Mouse (Mus musculus): ENCODE measurements around the gene Slc22a6. TPM values are rescaled to one million over a fixed set of nuclear protein-coding genes. Genes with fewer than 3 reads are reported as not detected.

Gene Slc22a6
- total RNA-seq, 2 experiments from 2014 or later = 0.20 to 7.5 TPM

DNA sequence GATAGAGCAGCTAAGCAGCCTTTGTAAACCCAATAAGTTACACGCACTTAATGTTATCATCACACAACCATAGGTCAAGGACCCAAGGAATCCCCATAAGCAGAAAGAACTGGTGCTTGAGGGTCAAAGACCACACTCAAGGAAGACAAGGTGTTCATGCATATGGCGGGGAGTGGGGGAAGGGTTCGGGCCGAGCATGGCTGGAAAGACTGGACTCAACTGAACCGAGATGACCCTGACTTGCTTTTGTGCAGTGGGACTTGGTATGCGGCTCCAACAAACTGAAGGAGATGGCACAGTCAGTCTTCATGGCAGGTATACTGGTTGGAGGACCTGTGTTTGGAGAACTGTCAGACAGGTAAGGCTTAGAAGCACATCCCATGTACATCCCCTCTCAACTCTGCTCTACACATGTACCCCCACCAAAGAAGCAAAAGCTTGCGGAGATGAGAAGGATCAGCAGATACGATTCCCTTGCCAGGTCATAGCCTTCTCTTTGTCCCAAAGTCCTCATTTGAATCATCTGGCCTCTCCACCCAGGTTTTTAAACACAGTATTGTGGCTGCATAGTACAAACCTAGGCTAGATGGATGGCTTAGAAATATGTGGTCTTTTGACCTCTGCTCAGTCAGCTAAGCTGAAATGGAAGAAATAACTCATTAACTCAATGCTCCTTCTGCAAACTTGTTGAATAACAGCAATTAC is 13.2 kb upstream of the Slc22a6 start:
- no peak for DNase-seq (ENCODE audit: low spot score in 2 of 2)

GRCm38 (mm10) chr19:8605241-8605558 is 12.6 kb upstream of the Slc22a6 start:
- no peak for DNase-seq (ENCODE audit: low spot score in 2 of 2)

DNA sequence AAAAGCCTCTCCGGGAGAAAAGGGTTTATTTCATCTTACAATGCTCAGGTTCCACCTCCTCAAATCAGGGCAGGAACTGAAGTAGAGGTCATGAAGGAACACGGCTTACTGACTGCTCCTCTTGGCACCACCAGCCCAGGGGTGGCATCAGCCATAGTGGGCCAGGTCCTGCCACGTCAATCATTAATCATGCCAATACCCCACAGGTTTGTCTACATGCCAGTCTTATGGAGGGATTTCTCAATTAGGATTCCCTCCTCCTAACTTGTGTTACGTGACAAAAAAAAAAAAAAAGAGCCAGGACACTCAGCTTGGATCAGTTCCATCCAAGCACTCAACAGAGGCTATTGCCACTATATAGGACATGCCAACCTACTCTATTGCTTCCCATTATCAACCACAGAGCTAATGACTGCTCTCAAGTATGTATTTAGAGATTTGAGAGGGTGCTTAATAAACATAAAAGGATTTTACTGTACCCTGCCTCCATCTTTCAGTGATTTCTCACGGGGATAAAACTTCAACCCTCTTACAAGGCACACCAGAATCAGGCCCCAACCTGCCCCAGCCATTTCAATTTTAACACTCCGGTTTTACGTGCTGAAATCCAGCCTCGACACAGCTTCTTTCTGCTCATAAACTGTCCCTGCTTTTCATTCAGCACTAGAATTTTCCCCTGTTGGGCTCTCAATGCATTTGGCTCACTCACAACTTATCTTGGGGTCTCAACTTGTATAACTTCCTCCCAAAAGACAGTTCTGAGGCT is 6.3 kb upstream of the Slc22a6 start:
- no peak for DNase-seq (ENCODE audit: low spot score in 2 of 2)

DNA sequence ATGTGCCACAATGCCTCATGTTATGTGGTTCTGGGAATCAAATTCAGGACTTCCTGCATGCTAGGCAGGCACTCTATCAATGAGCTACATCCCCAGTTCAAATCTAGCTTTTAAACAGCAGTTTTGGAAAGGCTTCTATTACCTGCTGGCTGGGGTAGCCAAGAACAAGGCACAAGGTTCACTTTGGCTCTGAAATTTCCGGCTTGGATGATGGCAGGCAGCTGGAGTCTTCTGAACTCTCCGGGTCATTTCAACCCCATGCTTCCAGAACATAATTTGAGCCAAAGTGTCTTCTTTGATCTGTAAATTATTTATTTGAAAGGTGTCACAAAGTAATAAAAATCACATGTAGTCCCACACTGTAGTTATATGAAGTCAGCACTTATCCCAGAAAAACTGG is 4.7 kb upstream of the Slc22a6 start:
- no peak for DNase-seq (ENCODE audit: low spot score in 2 of 2)

GRCm38 (mm10) chr19:8614343-8614742 is 3.5 kb upstream of the Slc22a6 start:
- no peak for DNase-seq (ENCODE audit: low spot score in 2 of 2)

GRCm38 (mm10) chr19:8616314-8616713 is 1.5 kb upstream of the Slc22a6 start:
- no peak for DNase-seq (ENCODE audit: low spot score in 2 of 2)

DNA sequence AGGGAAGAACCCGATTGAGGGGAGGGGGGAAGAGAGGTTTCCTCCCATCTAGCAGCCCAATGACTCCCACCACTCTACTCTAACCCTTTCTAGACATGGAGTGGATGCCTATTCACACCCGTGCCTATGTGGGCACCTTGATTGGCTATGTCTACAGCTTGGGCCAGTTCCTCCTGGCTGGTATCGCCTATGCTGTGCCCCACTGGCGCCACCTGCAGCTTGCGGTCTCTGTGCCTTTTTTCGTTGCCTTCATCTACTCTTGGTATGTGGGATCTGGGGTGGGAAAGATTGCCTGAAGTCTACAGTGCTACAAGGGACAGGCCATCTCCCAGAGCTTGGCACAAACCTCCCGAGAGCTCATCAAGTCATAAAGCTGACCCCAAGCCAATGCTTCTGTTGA is 3.3 kb downstream of the Slc22a6 start:
- DNase-seq (ENCODE audit: low spot score in 2 of 2) = no peak

GRCm38 (mm10) chr19:8630249-8630648 is 12.4 kb downstream of the Slc22a6 start:
- DNase-seq (ENCODE audit: low spot score in 2 of 2) = no peak

DNA sequence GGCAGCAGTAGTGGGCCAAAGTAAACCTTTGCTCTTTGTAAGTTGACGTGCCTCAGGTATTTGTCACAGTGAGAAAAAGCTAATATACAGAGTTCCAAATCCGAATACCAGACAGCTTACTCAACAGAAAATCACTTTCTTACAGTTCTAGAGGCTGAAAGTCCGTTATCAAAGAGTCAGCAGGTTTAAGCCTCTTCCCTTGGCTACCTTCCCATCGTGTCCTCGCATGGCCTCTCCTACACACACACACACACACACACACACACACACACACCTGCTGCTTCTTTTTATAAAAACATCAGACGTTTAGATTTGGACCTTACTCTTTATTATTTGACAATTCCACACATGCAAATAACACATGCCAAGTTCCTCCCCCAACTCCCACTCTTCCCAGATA is 13.0 kb downstream of the Slc22a6 start:
- DNase-seq (ENCODE audit: low spot score in 2 of 2) = no peak

DNA sequence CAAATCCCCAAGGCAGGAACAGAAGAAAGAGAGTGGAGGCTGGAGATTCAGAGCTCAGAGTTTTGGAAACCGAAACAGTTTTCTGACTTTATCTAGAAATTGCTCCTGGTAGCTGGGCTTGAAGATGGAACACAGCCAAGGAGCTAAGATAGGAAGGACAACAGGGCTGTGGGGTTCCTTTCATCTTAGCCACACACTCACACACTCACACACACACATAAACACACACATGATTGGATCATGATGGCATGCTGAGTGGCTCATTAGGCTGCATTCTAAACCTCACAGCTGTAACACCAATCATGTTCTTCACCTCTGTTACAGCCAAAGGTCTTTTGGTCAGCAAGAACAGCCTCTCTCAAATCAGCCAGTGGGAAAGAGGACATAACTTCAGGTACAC is 14.2 kb downstream of the Slc22a6 start:
- no peak for DNase-seq (ENCODE audit: low spot score in 2 of 2)

DNA sequence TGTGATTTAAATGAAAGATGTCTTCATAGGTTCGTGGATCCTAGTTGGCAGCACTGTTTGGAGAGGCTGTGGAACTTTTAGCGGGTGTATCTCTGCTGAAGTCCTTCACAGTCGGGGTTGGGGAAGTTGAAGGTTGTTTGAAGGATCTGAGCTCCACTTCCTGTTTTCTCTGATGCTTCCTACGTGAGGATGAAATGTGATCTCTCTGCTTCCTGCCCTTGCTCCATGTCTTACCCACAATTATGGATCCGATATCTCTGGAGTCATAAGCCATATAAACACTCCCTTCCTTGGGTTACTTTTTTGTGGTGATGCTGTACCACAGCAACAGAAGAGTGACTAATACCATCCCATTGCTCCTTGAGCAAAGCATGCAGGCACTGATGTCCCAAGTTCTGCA is 24.2 kb downstream of the Slc22a6 start:
- no peak for DNase-seq (ENCODE audit: low spot score in 2 of 2)

GRCm38 (mm10) chr19:8646393-8646792 is 28.6 kb downstream of the Slc22a6 start:
- no peak for DNase-seq (ENCODE audit: low spot score in 2 of 2)

GRCm38 (mm10) chr19:8655833-8656232 is 38.0 kb downstream of the Slc22a6 start:
- DNase-seq (ENCODE audit: low spot score in 2 of 2) = no peak

DNA sequence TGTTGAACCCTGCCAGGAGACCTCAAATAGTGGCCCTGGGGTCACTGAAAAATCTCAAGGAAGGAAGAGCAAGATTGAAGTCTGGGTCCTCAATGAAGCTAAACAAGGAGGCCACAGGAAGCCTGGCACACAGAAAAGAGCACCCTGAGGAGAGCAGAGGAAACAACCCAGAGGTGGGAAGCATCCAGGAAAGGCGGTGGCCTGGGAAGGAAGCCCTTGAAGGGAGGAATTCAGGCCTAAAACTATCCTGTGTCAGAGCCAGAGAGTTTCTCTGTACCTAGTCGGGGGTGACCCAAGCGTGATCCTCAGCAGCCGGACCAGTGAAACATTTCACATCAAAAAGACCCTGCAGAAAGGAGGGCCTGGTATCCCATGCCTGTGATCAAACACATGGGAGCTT is 38.5 kb downstream of the Slc22a6 start:
- no peak for DNase-seq (ENCODE audit: low spot score in 2 of 2)

DNA sequence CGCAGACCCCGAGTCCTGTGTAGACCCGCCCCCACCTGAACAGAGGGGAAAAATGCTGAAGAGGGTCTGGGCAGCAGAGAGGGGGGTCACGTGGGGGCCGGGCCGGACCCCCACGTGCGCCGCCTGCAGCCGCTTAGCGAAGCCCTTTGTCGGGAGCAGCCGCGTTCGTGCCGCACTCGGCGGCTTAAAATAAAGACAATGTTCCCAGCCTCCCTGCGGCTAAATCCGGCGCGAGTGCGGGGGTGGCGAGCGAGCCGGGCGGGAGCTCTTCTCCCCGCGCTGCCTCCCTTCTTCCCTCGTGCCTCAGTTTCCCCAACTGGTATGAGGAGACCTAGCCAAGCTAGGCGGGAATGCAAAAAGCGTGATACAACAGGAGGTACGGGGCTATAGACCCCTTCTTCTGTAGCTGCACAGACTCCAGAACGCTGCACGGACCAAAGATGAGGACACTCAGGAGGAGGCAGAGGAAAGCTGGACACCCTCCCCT is 44.0 kb downstream of the Slc22a6 start:
- no peak for DNase-seq (ENCODE audit: low spot score in 2 of 2)

GRCm38 (mm10) chr19:8662337-8662736 is 44.5 kb downstream of the Slc22a6 start:
- DNase-seq (ENCODE audit: low spot score in 2 of 2) = peak in 1 of 2 experiments; percentile 29

- DNase-seq (ENCODE audit: low spot score in 2 of 2) = no peak
Observed at GRCm38 (mm10) chr19:8663360-8663839, 45.6 kb downstream of the Slc22a6 start, which contains the start of gene Chrm1. Gene Chrm1 (plus strand): TSS chr19:8663789.

- DNase-seq (ENCODE audit: low spot score in 2 of 2) = no peak
Observed at GRCm38 (mm10) chr19:8663911-8664421, 46.1 kb downstream of the Slc22a6 start.

GRCm38 (mm10) chr19:8664859-8665258 is 47.0 kb downstream of the Slc22a6 start:
- no peak for DNase-seq (ENCODE audit: low spot score in 2 of 2)

DNA sequence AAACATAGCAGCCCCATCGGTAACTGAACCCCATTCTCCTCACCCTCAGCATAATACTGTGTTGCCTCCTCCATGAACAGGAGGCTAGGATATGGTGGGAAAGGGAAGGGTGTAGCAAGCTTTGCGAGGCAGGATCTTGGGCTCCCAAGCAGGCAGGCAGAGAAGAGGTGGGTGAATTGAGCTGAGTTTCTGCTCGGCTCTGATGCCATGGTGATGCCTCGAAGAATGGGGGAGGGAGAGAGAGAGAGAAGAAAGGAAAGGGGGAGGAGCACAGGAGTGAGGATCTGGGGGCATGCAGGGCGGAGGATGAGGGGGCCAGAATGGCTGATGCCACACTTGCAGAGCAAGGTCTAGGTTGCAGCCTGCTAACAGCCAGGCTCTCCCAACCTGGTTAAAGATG is 47.9 kb downstream of the Slc22a6 start:
- no peak for DNase-seq (ENCODE audit: low spot score in 2 of 2)

DNA sequence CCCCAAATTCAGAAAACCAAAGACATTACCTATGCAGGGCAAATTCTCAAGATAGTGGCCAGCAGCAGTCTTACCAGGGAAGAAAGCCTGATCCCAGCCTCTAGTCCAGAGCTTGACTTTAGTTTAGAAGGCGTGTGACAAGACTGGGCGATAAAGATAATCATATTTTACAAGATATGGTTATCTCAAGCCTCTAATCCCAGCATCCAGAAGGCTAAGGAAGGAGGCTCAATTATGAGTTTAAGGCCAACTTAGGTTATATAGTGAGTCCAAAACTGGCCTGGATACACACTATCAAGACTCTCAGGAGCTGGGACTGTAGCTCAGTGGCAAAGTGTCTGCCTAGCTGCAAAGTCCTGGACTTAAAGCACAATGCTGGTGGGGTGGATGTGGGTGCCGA is 55.0 kb downstream of the Slc22a6 start:
- no peak for DNase-seq (ENCODE audit: low spot score in 2 of 2)

DNA sequence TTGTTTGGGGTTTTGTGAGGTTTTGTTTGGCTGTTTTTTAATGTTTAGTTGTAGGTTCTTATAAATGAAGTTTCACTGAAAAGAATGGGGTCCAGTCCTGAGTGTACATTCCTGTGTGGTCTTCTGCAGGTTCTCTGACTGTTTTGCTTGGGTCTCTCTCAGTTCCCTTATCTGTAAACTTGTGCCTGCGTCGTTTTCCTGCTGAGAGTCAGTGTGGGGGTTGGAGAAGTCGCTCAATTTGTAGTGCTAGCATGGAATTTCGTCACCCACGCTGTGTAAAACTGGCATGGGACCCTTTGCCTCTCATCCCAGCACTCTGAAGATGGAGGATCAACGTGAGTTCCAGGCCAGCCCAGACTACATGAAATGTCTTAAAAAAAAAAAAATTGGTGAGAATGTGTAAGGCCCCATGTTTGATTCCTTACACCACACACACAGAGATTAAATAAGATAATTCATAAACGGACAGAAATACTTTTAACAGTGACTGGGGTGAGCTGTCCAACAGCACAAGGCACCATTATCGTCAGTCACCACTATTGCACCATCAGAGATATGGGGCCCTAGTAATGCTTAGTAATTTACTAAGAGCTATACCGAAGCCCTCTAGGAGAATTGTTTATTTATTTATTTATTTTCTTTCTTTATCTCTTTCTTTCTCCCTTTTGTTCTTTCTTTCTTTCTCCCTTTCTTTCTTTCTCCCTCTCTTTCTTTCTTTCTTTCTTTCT is 55.7 kb downstream of the Slc22a6 start:
- no peak for DNase-seq (ENCODE audit: low spot score in 2 of 2)
